9 mouse cellular contexts compared by ENCODE assay signal in the genomic region with DNA sequence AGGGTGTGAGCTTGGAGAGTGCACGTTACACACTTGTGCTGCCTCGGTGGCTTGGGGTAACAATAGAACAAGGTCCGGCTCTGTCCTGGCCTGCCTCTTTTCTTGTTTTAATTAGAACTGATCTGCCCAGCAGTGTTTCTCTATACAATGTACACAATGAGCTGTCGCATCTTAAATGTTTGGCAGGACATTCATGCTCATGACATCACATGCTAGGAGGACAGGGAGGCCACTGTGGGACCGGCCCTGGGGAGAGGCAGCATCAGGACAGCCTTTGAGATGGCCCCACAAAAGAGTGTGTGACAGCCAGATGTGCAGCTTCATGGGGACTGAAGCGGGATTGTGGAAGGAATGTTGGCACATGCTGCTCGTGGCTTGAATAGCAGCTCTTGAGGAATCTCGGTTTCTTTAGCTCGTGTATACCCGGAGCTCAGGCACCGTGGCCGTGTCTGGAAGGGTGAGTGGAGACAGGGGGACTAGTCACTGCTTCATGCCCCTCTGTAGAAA. TPM values are rescaled to one million over a fixed set of nuclear protein-coding genes. Genes with fewer than 3 reads are reported as not detected.
DNase-seq lines count a peak whose midpoint lies in the region; ATAC-seq lines count a peak whose summit lies in the region.
"Had no signal": no experiment of that assay in that cellular context is flagged by ENCODE, and none has a peak within 500 bp of the region (broad histone marks: within the 10 kb centered on the region; RNA-seq: fewer than 3 reads in every experiment).

No protein-coding gene starts in this region.

- H3K4me2 ChIP-seq in lung, embryonic 16.5 days (ENCODE audit: low read depth, low read length) = no peak overlapping the region
- H3K4me2 ChIP-seq in intestine, embryonic 16.5 days (ENCODE audit: low read depth, low read length) = no peak overlapping the region

- no peaks in the 10 kb centered on the region for H3K27me3 ChIP-seq in lung, embryonic 16.5 days (ENCODE audit: control insufficient read depth, insufficient read depth, low read depth, low read length)
- no peaks in the 10 kb centered on the region for H3K27me3 ChIP-seq in intestine, embryonic 16.5 days (replicated peaks; ENCODE audit: control insufficient read depth, insufficient read depth, low read length)

- no peak overlapping the region for H3K4me3 ChIP-seq in lung, embryonic 16.5 days (ENCODE audit: low read length)
- H3K4me3 ChIP-seq in intestine, embryonic 16.5 days (ENCODE audit: low read length) = no peak overlapping the region
- H3K4me3 ChIP-seq: erythroblast, embryonic 14.5 days had no signal

- no peak overlapping the region for H3K27ac ChIP-seq in lung, embryonic 16.5 days (ENCODE audit: low read length)
- H3K27ac ChIP-seq in intestine, embryonic 16.5 days (ENCODE audit: low read length) = no peak overlapping the region

- peak; percentile 85 for ATAC-seq in lung, embryonic 16.5 days (ENCODE audit: low read depth)
- no peak for ATAC-seq in intestine, embryonic 16.5 days

- 44% methylated on average over 12 of the region's 12 CpGs for WGBS in lung, embryonic 16.5 days
- WGBS in intestine, embryonic 16.5 days = 55% methylated on average over 12 of the region's 12 CpGs

- H3K4me1 ChIP-seq in lung, embryonic 16.5 days (replicated peaks; ENCODE audit: control insufficient read depth, insufficient read depth, low read length) = no peaks in the 10 kb centered on the region
- H3K4me1 ChIP-seq in intestine, embryonic 16.5 days (ENCODE audit: control insufficient read depth, insufficient read depth, low read length) = no peaks in the 10 kb centered on the region

- H3K36me3 ChIP-seq in lung, embryonic 16.5 days (ENCODE audit: control insufficient read depth, insufficient read depth, low read length) = no peaks in the 10 kb centered on the region
- no peaks in the 10 kb centered on the region for H3K36me3 ChIP-seq in intestine, embryonic 16.5 days (ENCODE audit: control insufficient read depth, insufficient read depth, low read length)

- no peak overlapping the region for H3K9ac ChIP-seq in lung, embryonic 16.5 days (ENCODE audit: low read length)
- no peak overlapping the region for H3K9ac ChIP-seq in intestine, embryonic 16.5 days (ENCODE audit: low read depth, low read length)

- DNase-seq in embryo, embryonic 10 days (ENCODE audit: low spot score) = peak; percentile 24
- no peak for DNase-seq in embryo, embryonic 9.5 days (ENCODE audit: extremely low spot score)
- no peak for DNase-seq in lung, postnatal 25 days (ENCODE audit: low spot score)
- peak; percentile 54 to 80 for DNase-seq in layer of hippocampus, adult 8-10 months (ENCODE audit: low spot score in 2 of 2)
- peak; percentile 92 for DNase-seq in retina, postnatal 1 day
- no peak for DNase-seq in ovary, postnatal 14 days (ENCODE audit: low spot score)

- H3K9me3 ChIP-seq in lung, embryonic 16.5 days (ENCODE audit: control insufficient read depth, low read length) = no peaks in the 10 kb centered on the region
- H3K9me3 ChIP-seq in intestine, embryonic 16.5 days (ENCODE audit: control insufficient read depth, low read length) = no peaks in the 10 kb centered on the region

RNA-seq across cellular contexts. Expression of gene Cldn11, which starts 16.7 kb away (rescaled TPM):
- polyA plus RNA-seq in lung, embryonic 16.5 days (2015; fragmentation: Nextera tagmentation; extraction: Ambion mirVana) = 5.0 and 5.8 TPM in 2 replicates
- 100 to 1,000 TPM in 3 of 4 experiments, 10 to 100 TPM in 1; 98.5 to 162 (median 138) TPM for total RNA-seq in layer of hippocampus, adult 8-10 months (2022)
- polyA plus RNA-seq in intestine, embryonic 16.5 days (2015; fragmentation: Nextera tagmentation; extraction: Ambion mirVana) = 4.4 and 5.2 TPM in 2 replicates
- polyA plus RNA-seq: erythroblast, embryonic 14.5 days had no signal

Comparison
In these comparisons a context has a peak if more than half of its experiments do, and no peak if none do; other contexts are left out.
1. DNase-seq: peak in embryo, embryonic 10 days (single experiment), layer of hippocampus, adult 8-10 months (2 of 2) and retina, postnatal 1 day (single experiment); none in embryo, embryonic 9.5 days (single experiment), lung, postnatal 25 days (single experiment) and ovary, postnatal 14 days (single experiment).